Mouse (Mus musculus): ENCODE data around the gene Txnrd2. TPM values are rescaled to one million over a fixed set of nuclear protein-coding genes. Genes with fewer than 3 reads are reported as not detected.
A peak's percentile ranks its signal among the peaks of the same experiment; 100 is the strongest.

Txnrd2 gene
- total RNA-seq (2022) = 10 to 100 TPM; 19.4 to 24.4 (median 21.0) TPM

GRCm38 (mm10) chr16:18426215-18426791 is at the start of gene Txnrd2:
Gene Txnrd2, plus strand, starts transcription at chr16:18426384.
- DNase-seq (ENCODE audit: low spot score in 2 of 2) = peak; percentile 64

GRCm38 (mm10) chr16:18377203-18377602 is 49.0 kb upstream of the Txnrd2 start:
- DNase-seq (ENCODE audit: low spot score in 2 of 2) = no peak

- DNase-seq (ENCODE audit: low spot score in 2 of 2) = no peak
These were observed 47.7 kb upstream of the Txnrd2 start for GRCm38 (mm10) chr16:18378489-18378888.

GRCm38 (mm10) chr16:18379338-18380001 is 46.7 kb upstream of the Txnrd2 start:
- DNase-seq (ENCODE audit: low spot score in 2 of 2) = no peak

GRCm38 (mm10) chr16:18380495-18381063 is 45.6 kb upstream of the Txnrd2 start:
- DNase-seq (ENCODE audit: low spot score in 2 of 2) = no peak

GRCm38 (mm10) chr16:18381621-18382258 is 44.4 kb upstream of the Txnrd2 start:
- DNase-seq (ENCODE audit: low spot score in 2 of 2) = no peak

GRCm38 (mm10) chr16:18383045-18383726 is 43.0 kb upstream of the Txnrd2 start:
- no peak for DNase-seq (ENCODE audit: low spot score in 2 of 2)

GRCm38 (mm10) chr16:18383756-18384155 is 42.4 kb upstream of the Txnrd2 start:
- no peak for DNase-seq (ENCODE audit: low spot score in 2 of 2)

- DNase-seq (ENCODE audit: low spot score in 2 of 2) = no peak
These were observed 42.0 kb upstream of the Txnrd2 start for GRCm38 (mm10) chr16:18384211-18384610.

GRCm38 (mm10) chr16:18384659-18385058 is 41.5 kb upstream of the Txnrd2 start:
- DNase-seq (ENCODE audit: low spot score in 2 of 2) = no peak

- DNase-seq (ENCODE audit: low spot score in 2 of 2) = no peak
These were observed 40.8 kb upstream of the Txnrd2 start for GRCm38 (mm10) chr16:18385411-18385810.

- DNase-seq (ENCODE audit: low spot score in 2 of 2) = no peak
These were observed 39.7 kb upstream of the Txnrd2 start for GRCm38 (mm10) chr16:18386451-18386850.

GRCm38 (mm10) chr16:18386972-18387371 is 39.2 kb upstream of the Txnrd2 start:
- no peak for DNase-seq (ENCODE audit: low spot score in 2 of 2)

- DNase-seq (ENCODE audit: low spot score in 2 of 2) = no peak
These were observed 38.2 kb upstream of the Txnrd2 start for GRCm38 (mm10) chr16:18387704-18388582.

- DNase-seq (ENCODE audit: low spot score in 2 of 2) = no peak
These were observed 37.4 kb upstream of the Txnrd2 start for GRCm38 (mm10) chr16:18388583-18389435.

- DNase-seq (ENCODE audit: low spot score in 2 of 2) = no peak
These were observed 35.8 kb upstream of the Txnrd2 start for GRCm38 (mm10) chr16:18390399-18390798.

- no peak for DNase-seq (ENCODE audit: low spot score in 2 of 2)
These were observed 35.1 kb upstream of the Txnrd2 start for GRCm38 (mm10) chr16:18391127-18391526.

GRCm38 (mm10) chr16:18391728-18392127 is 34.5 kb upstream of the Txnrd2 start:
- no peak for DNase-seq (ENCODE audit: low spot score in 2 of 2)

- peak; percentile 67 to 76 for DNase-seq (ENCODE audit: low spot score in 2 of 2)
These were observed 33.4 kb upstream of the Txnrd2 start for GRCm38 (mm10) chr16:18392469-18393426.
